Mouse (Mus musculus) neural tube, embryonic 11.5 days (tissue): ENCODE data around the gene Gtdc1. TPM values are rescaled to one million over a fixed set of nuclear protein-coding genes. Genes with fewer than 3 reads are reported as not detected.

Experiments used
- ATAC-seq: fragments of 200-750 bp; cut with Nextera tagmentation; 2 replicates; pipeline ENCODE4 v1.8.0; 2017; ENCODE audit warnings: moderate number of reproducible peaks, mild to moderate bottlenecking, moderate TSS enrichment, moderate library complexity; ENCODE audit not compliant: insufficient read depth, low FRiP score, low TSS enrichment
- DNase-seq: peaks from one replicate; pipeline ENCODE4 v3.0.0-alpha.2; 2015; ENCODE audit warnings: low spot score
- H3K27ac ChIP-seq: fragments of 300-500 bp; sonication (generic); 2 replicates; pipeline ENCODE4 v1.5.1; 2014; ENCODE audit warnings: low read depth, mild to moderate bottlenecking, low read length
- H3K27me3 ChIP-seq: fragments of 300-500 bp; sonication (generic); 2 replicates; pipeline ENCODE4 v1.6.1; 2014; ENCODE audit warnings: mild to moderate bottlenecking, low read length, mixed read lengths; ENCODE audit not compliant: control insufficient read depth, insufficient read depth
- H3K36me3 ChIP-seq: fragments of 300-500 bp; sonication (generic); 2 replicates; pipeline ENCODE4 v1.6.1; 2014; ENCODE audit warnings: mild to moderate bottlenecking, low read length, moderate library complexity, mixed read lengths; ENCODE audit not compliant: control insufficient read depth, insufficient read depth
- H3K4me1 ChIP-seq: fragments of 300-500 bp; sonication (generic); 2 replicates; pipeline ENCODE4 v1.6.1; 2014; ENCODE audit warnings: low read length, mixed read lengths; ENCODE audit not compliant: control insufficient read depth, insufficient read depth
- H3K4me2 ChIP-seq: fragments of 300-500 bp; sonication (generic); 2 replicates; pipeline ENCODE4 v1.6.1; 2014; ENCODE audit warnings: low read depth, mild to moderate bottlenecking, moderate library complexity
- H3K4me3 ChIP-seq: fragments of 300-500 bp; sonication (generic); 2 replicates; pipeline ENCODE4 v1.5.1; 2014; ENCODE audit warnings: low read depth, low read length
- H3K9ac ChIP-seq: fragments of 300-500 bp; sonication (generic); 2 replicates; pipeline ENCODE4 v1.6.1; 2014; ENCODE audit warnings: mild to moderate bottlenecking, low read length
- H3K9me3 ChIP-seq: fragments of 300-500 bp; sonication (generic); 2 replicates; pipeline ENCODE4 v1.6.1; 2016; ENCODE audit warnings: low read length; ENCODE audit not compliant: control insufficient read depth
- WGBS: fragments of 180-500 bp; shearing (Covaris S2); extraction: QIAGEN DNeasy Blood & Tissue Kit; methylation state at CpG from one replicate; pipeline ENCODE4 v1.1.7; 2014; 5-methylcytosine and 5-hydroxymethylcytosine counted together
- polyA plus RNA-seq: library from polyadenylated mRNA; unstranded; fragments of >200 nt; fragmentation: Nextera tagmentation; extraction: Ambion mirVana; gene quantifications from 2 replicates; pipeline ENCODE4 v1.2.1, GENCODE M21; 2014

Gene Gtdc1
- 9.5 and 16.2 TPM in 2 replicates for polyA plus RNA-seq

DNA sequence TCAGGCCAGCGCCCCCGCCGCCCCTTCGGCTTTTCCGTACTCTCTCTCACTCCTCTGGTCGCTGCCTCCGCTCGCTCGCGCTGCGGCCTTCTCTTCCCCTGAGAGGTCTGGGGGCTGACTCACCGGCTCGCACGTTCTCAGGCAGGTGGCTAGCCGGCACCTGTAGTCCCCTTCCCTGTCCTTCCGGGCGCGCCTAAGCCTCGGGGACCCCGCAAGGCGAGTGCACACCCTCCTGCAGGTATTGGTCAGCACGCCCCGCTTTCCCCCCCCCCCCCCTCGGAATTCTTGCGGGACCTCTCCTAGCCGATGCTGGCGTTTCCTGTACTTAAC lies at the start of gene Gtdc1:
Gtdc1 (minus strand) TSS at position 176 of the 330 bp plus-strand sequence.
- peak within 1 kb of the TSS; percentile 69 for H3K9ac ChIP-seq
- 0 out of 2 replicates have a peak, but pooled peaks cover 2% of the 10 kb centered on the region for H3K4me1 ChIP-seq
- no peaks in the 10 kb centered on the region for H3K9me3 ChIP-seq
- peak within 1 kb of the TSS; percentile 74 for H3K27ac ChIP-seq
- DNase-seq = no peak
- H3K4me2 ChIP-seq = peak within 1 kb of the TSS; percentile 68
- H3K36me3 ChIP-seq = no peaks in the 10 kb centered on the region
- WGBS = under 1% methylated on average over 26 of the region's 27 CpGs
- H3K27me3 ChIP-seq = no peaks in the 10 kb centered on the region
- no peak for ATAC-seq
- peak within 1 kb of the TSS; percentile 76 for H3K4me3 ChIP-seq

DNA sequence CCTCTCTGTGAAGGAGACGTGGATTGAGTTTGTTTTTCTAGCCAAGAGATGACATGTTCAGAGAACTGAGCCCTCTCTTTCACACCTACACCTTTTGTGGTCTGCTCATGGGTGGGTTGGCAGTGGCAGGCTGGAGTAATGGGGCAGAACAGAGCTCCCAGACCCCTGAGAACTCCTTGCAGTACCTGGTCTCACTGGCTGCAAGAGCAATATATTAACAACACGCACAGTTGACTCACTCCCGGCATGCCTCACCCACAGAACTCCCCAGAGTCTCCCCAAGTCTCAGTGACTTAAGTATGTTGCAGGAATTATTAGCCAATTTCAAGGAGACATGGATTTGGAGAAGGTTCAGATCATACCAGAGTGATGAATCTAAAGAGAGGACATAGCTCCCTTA lies 49.6 kb upstream of the Gtdc1 start:
- no peaks in the 10 kb centered on the region for H3K27me3 ChIP-seq
- WGBS = 65% methylated on average over 3 of the region's 3 CpGs

DNA sequence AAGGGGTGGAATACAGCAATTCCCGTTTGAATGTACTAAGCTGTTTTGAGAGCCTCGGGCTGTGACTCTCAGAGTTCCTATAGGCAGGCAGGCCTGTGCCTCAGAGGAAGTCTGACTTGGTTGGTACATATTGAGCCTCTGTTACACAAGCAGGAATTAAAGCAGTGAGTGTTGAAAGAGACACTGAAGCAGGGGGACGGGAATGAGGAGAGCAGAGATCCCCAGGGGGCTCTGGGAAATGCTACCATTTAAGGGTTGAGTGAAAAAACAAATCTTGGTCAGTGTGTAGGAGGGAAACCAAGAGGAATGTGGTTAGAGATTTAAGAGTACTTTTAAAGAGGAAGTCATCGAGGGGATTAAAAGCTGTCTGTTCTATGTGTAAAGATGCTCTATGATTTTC lies 49.0 kb upstream of the Gtdc1 start:
- no peak for ATAC-seq
- no peak overlapping the region for H3K27ac ChIP-seq

More for the DNA sequence above, 49.6 kb upstream of the Gtdc1 start:
- H3K36me3 ChIP-seq = no peaks in the 10 kb centered on the region
- no peak overlapping the region for H3K27ac ChIP-seq
- H3K9ac ChIP-seq = no peak overlapping the region
- DNase-seq (no peak), ATAC-seq (no peak)
- H3K4me2 ChIP-seq = no peak overlapping the region
- no peak overlapping the region for H3K4me3 ChIP-seq
- H3K9me3 ChIP-seq = no peaks in the 10 kb centered on the region
- H3K4me1 ChIP-seq = peaks cover 9% of the 10 kb centered on the region; the same call in 1 of the 2 replicates

DNA sequence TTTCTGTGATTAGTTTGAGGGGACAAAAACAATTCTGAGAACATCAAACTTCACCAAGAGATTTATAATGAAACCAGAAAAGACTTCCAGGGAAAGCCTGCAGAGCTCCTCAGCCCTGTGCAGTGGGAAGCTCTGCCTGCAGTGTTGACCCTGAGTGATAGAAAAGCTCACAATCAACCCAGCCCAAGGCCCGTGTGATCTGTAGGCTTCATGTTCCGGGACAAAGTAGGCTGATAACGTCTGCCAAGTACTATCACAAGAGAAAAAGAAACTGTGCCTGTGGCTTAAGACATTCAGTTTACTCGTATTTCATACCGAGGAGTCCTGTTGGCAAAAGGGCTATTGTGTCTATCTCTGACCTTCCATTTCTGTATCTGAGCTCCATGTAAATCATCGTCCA lies 46.4 kb upstream of the Gtdc1 start:
- Histone ChIP-seq H3K4me3 (no peak overlapping the region), H3K27me3 (no peaks in the 10 kb centered on the region), H3K9me3 (no peaks in the 10 kb centered on the region), H3K9ac (no peak overlapping the region), H3K36me3 (no peaks in the 10 kb centered on the region), H3K4me2 (no peak overlapping the region), H3K4me1 (peaks cover under 1% of the 10 kb centered on the region; the same call in 1 of the 2 replicates), H3K27ac (no peak overlapping the region)
- ATAC-seq (no peak), DNase-seq (no peak)
- 94% methylated on average over 6 of the region's 6 CpGs for WGBS

More for the DNA sequence above, 49.0 kb upstream of the Gtdc1 start:
- Histone ChIP-seq H3K27me3 (no peaks in the 10 kb centered on the region), H3K4me2 (no peak overlapping the region), H3K4me1 (peaks cover 9% of the 10 kb centered on the region; the same call in 1 of the 2 replicates), H3K9me3 (no peaks in the 10 kb centered on the region), H3K9ac (no peak overlapping the region), H3K4me3 (no peak overlapping the region), H3K36me3 (no peaks in the 10 kb centered on the region)
- no peak for DNase-seq
- WGBS = 46% methylated on average over 4 of the region's 4 CpGs

DNA sequence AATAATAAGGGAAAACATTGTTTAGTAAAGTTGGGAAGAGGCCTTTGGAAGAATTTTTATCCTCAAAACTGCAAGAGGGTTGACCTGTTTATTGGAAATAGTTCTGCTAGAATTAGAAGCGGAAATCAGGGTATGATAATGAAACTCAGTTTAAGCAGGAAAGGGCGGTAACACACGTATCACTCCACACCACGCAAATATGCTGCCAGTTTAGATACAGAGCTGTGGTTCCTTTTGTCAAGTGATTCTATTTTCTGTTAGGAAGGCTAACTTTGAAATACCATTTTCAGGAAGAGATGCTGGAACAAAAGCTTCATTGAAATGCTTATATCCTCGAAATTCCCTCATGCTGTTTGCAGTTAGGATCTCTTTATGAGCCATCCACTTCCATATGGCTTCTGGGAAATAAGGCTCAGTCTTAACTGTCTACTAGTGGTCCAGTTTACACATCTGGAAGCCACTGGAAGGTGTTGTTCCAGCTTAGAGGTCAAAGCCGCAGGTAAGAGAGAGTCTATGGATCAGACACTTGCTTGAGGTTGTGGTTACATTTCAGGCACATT lies 42.7 kb upstream of the Gtdc1 start:
- no peaks in the 10 kb centered on the region for H3K9me3 ChIP-seq
- WGBS = 92% methylated on average over 6 of the region's 6 CpGs
- H3K27ac ChIP-seq = no peak overlapping the region
- H3K4me1 ChIP-seq = no peaks in the 10 kb centered on the region
- no peak overlapping the region for H3K4me3 ChIP-seq
- H3K4me2 ChIP-seq = no peak overlapping the region
- DNase-seq = no peak
- no peaks in the 10 kb centered on the region for H3K36me3 ChIP-seq
- no peak overlapping the region for H3K9ac ChIP-seq
- ATAC-seq = no peak
- H3K27me3 ChIP-seq = no peaks in the 10 kb centered on the region

DNA sequence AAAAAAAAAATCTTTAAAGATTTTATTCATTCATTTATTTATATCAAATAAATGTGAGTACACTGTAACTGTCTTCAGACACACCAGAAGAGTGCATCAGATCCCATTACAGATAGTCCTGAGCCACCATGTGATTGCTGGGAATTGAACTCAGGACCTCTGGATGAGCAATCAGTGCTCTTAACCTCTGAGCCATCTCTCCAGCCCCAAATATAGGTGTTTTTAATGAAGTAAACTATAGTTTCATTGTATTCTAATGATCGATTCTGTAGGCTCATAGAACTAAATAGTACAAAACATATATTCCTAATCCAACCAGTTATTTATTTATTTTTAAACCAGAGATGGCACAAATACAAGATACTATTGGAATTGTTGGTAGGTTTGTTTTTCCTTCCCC lies 42.2 kb upstream of the Gtdc1 start:
- no peak overlapping the region for H3K27ac ChIP-seq
- 92% methylated on average over 1 of the region's 1 CpGs for WGBS
- no peaks in the 10 kb centered on the region for H3K27me3 ChIP-seq
- ATAC-seq (no peak), DNase-seq (no peak)
- no peak overlapping the region for H3K4me2 ChIP-seq
- no peak overlapping the region for H3K9ac ChIP-seq
- no peaks in the 10 kb centered on the region for H3K9me3 ChIP-seq
- H3K36me3 ChIP-seq = no peaks in the 10 kb centered on the region
- H3K4me1 ChIP-seq = no peaks in the 10 kb centered on the region
- no peak overlapping the region for H3K4me3 ChIP-seq

DNA sequence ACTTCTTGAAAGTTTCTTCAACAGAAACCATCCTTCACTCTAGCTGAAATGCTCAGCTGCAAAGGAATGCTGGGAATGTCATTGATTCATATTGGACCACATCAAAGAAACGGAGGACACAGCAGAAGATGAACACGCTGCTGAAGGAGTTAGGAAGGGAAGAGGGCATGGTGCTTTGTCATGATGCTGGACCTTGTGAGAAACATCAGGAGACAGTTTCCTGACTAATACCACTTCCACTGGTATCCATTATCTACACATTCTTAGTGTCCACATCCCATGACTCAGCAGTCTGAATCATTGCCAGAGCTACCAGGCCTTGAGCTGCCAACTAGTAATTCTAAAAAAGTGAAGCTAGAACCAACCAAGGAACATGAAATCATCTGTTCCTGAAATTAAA lies 41.8 kb upstream of the Gtdc1 start:
- Histone ChIP-seq H3K4me3 (no peak overlapping the region), H3K4me2 (no peak overlapping the region), H3K4me1 (no peaks in the 10 kb centered on the region), H3K36me3 (no peaks in the 10 kb centered on the region), H3K9me3 (no peaks in the 10 kb centered on the region), H3K27ac (no peak overlapping the region), H3K27me3 (no peaks in the 10 kb centered on the region), H3K9ac (no peak overlapping the region)
- ATAC-seq = no peak
- no peak for DNase-seq
- WGBS = 77% methylated on average over 2 of the region's 2 CpGs

DNA sequence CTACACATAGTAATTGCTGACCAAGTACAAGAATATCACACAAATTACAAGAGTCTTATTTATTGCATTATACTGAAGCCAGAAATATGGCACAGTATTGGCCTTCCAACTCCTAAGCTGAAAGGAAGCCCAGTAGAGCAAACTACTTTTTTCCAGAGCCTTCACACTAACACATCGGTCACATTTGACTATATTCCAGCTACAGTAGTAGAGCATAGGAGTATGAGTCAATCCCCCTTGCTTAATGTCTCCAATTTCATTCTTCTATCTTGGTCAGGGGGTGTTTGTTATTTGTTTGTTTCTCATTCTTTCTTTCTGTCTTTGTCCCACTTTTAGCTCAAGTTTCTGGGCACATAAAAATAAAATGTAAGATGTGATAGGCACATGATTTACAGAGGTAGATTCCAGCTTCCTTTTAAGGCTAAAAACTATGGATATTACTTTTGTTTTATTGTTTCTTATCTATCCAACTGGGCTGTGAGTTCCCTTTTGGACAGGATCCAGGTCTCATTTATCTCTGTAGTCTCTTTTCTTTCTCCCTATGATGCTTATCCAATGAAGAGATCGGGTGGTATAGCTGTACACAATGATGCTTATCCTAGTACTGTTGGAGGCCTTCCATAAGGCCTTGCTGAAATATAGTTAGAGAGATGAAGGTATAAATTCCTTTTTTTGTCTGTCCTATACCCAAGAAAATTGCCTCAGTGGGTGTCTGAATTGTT lies 38.5 kb upstream of the Gtdc1 start:
- H3K27me3 ChIP-seq = no peaks in the 10 kb centered on the region
- WGBS = 83% methylated on average over 2 of the region's 2 CpGs
- H3K4me1 ChIP-seq = no peaks in the 10 kb centered on the region
- no peak overlapping the region for H3K27ac ChIP-seq
- no peak for DNase-seq
- no peaks in the 10 kb centered on the region for H3K9me3 ChIP-seq
- no peak for ATAC-seq
- no peak overlapping the region for H3K9ac ChIP-seq
- no peak overlapping the region for H3K4me3 ChIP-seq
- H3K36me3 ChIP-seq = no peaks in the 10 kb centered on the region
- H3K4me2 ChIP-seq = no peak overlapping the region

DNA sequence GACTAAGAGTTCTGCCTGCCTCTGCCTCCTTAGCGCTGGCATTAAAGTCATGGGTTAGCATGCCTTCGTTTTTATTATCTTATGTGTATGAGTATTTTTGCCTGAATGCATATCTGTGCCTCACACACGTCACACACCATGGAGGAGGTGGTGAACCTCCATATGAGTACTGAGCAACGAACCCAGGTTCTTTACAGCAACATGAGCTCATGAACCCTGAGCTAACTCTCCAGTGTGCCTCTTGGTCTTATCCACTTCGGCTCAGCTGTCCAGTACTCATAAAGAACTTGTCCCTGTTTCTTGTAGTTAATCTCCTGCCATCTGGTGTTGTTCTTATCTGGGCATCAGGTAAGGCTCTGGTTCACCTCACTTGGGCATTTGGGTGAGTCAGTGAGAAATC lies 35.2 kb upstream of the Gtdc1 start:
- Histone ChIP-seq H3K4me3 (no peak overlapping the region), H3K36me3 (no peaks in the 10 kb centered on the region), H3K9ac (no peak overlapping the region), H3K27me3 (no peaks in the 10 kb centered on the region), H3K27ac (no peak overlapping the region), H3K4me2 (no peak overlapping the region), H3K9me3 (no peaks in the 10 kb centered on the region), H3K4me1 (no peaks in the 10 kb centered on the region)
- DNase-seq = no peak
- 89% methylated on average over 5 of the region's 5 CpGs for WGBS
- ATAC-seq = no peak
